Mouse (Mus musculus): ENCODE measurements around the gene Gfpt1. TPM values are rescaled to one million over a fixed set of nuclear protein-coding genes. Genes with fewer than 3 reads are reported as not detected.

Gene Gfpt1
- polyA plus RNA-seq, 1 experiment: 48.1 TPM

DNA sequence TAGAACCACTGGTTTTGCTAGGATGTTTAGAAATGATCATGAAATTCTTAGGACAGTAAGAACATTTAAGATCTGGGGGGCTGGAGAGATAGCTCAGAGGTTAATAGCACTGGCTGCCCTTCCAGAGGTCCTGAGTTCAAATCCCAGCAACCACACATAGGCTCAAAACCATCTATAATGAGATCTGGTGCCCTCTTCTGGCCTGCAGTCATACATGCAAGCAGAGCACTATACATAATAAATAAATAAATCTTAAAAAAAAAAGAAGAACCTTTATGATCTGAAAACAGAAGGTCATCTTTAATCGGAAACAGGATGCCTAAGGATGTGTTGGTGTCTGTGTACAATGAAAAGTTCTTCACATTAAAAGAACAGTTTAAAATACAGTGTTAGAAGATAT lies 17.1 kb downstream of the Gfpt1 start:
- no peak overlapping the region for H3K4me3 ChIP-seq (ENCODE audit: low read depth, low read length)
- H3K4me1 ChIP-seq (ENCODE audit: control insufficient read depth, insufficient read depth, low read length): no peaks in the 10 kb centered on the region
- H3K27ac ChIP-seq (ENCODE audit: insufficient read depth, low read length): no peak overlapping the region
- H3K36me3 ChIP-seq (ENCODE audit: control insufficient read depth, insufficient read depth, low read length, poor library complexity, severe bottlenecking): no peaks in the 10 kb centered on the region; the same call in 1 of the 2 replicates
- H3K9ac ChIP-seq (ENCODE audit: low read depth, poor library complexity, severe bottlenecking): no peak overlapping the region
- no peaks in the 10 kb centered on the region for H3K27me3 ChIP-seq (ENCODE audit: control insufficient read depth, insufficient read depth, low read length, poor library complexity, severe bottlenecking)
- no peaks in the 10 kb centered on the region for H3K9me3 ChIP-seq (replicated peaks; ENCODE audit: control insufficient read depth, insufficient read depth, low read length, poor library complexity, severe bottlenecking)
- TF ChIP-seq EP300 (IDR thresholded peaks at IDR 0.05; ENCODE audit: insufficient read depth, low read depth, low read length) (no peak), CTCF (IDR thresholded peaks at IDR 0.05; ENCODE audit: low read depth, low read length) (no peak), POLR2A (IDR thresholded peaks at IDR 0.05; ENCODE audit: insufficient read depth, low read length) (no peak)

- Histone ChIP-seq H3K27me3 (ENCODE audit: control insufficient read depth, insufficient read depth, low read length, poor library complexity, severe bottlenecking) (no peaks in the 10 kb centered on the region), H3K9me3 (replicated peaks; ENCODE audit: control insufficient read depth, insufficient read depth, low read length, poor library complexity, severe bottlenecking) (no peaks in the 10 kb centered on the region), H3K36me3 (ENCODE audit: control insufficient read depth, insufficient read depth, low read length, poor library complexity, severe bottlenecking) (peaks cover 3% of the 10 kb centered on the region), H3K9ac (ENCODE audit: low read depth, poor library complexity, severe bottlenecking) (no peak overlapping the region), H3K4me1 (ENCODE audit: control insufficient read depth, insufficient read depth, low read length) (no peaks in the 10 kb centered on the region), H3K4me3 (ENCODE audit: low read depth, low read length) (no peak overlapping the region), H3K27ac (ENCODE audit: insufficient read depth, low read length) (no peak overlapping the region)
- TF ChIP-seq CTCF (IDR thresholded peaks at IDR 0.05; ENCODE audit: low read depth, low read length) (no peak), EP300 (IDR thresholded peaks at IDR 0.05; ENCODE audit: insufficient read depth, low read depth, low read length) (no peak), POLR2A (IDR thresholded peaks at IDR 0.05; ENCODE audit: insufficient read depth, low read length) (no peak)
These were observed 20.9 kb downstream of the Gfpt1 start for GRCm38 (mm10) chr6:87063586-87063985.

- TF ChIP-seq CTCF (IDR thresholded peaks at IDR 0.05; ENCODE audit: low read depth, low read length): no peak
- no peak for TF ChIP-seq POLR2A (IDR thresholded peaks at IDR 0.05; ENCODE audit: insufficient read depth, low read length)
- no peak for TF ChIP-seq EP300 (IDR thresholded peaks at IDR 0.05; ENCODE audit: insufficient read depth, low read depth, low read length)
- no peaks in the 10 kb centered on the region for H3K9me3 ChIP-seq (replicated peaks; ENCODE audit: control insufficient read depth, insufficient read depth, low read length, poor library complexity, severe bottlenecking)
- H3K9ac ChIP-seq (ENCODE audit: low read depth, poor library complexity, severe bottlenecking): no peak overlapping the region
- no peaks in the 10 kb centered on the region for H3K4me1 ChIP-seq (ENCODE audit: control insufficient read depth, insufficient read depth, low read length)
- H3K36me3 ChIP-seq (ENCODE audit: control insufficient read depth, insufficient read depth, low read length, poor library complexity, severe bottlenecking): peaks cover 3% of the 10 kb centered on the region
- no peak overlapping the region for H3K27ac ChIP-seq (ENCODE audit: insufficient read depth, low read length)
- H3K27me3 ChIP-seq (ENCODE audit: control insufficient read depth, insufficient read depth, low read length, poor library complexity, severe bottlenecking): no peaks in the 10 kb centered on the region
- H3K4me3 ChIP-seq (ENCODE audit: low read depth, low read length): no peak overlapping the region
These were observed 25.6 kb downstream of the Gfpt1 start for GRCm38 (mm10) chr6:87068209-87068608.

DNA sequence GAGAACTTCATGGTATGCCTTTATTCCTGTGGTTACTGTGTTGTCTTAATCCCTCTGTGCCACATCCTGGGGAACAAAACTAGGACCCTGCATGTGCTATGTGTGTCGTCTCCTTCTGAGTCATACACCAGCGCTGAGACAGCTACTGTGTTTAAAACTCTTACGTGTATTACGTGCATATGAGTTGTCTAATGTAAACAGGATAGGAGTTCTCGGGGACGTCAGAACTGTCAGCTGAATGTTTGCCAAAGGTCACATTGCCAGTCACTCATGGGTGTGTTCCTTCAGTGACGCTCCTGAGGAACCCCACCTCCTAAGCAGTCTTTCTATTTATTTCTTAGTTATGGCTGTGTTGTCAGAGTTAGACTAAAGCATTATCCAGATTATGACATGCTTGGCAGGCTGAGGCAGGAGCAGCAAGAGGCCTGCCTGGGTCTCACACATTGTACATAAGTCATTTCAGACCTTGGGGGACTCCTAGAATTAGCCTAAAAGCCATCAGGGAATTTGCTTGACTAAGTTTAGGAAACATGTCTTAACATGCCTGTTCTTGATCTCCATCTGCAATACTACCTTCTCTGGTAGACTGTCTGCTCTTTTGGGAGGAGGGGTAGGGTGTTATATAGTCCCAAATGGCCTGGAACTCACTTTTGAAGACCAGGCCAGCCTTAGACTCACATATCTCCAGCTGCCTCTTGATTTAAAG lies 26.7 kb downstream of the Gfpt1 start:
- Histone ChIP-seq H3K36me3 (ENCODE audit: control insufficient read depth, insufficient read depth, low read length, poor library complexity, severe bottlenecking) (peaks cover 3% of the 10 kb centered on the region), H3K4me3 (ENCODE audit: low read depth, low read length) (no peak overlapping the region), H3K9me3 (replicated peaks; ENCODE audit: control insufficient read depth, insufficient read depth, low read length, poor library complexity, severe bottlenecking) (no peaks in the 10 kb centered on the region), H3K27me3 (ENCODE audit: control insufficient read depth, insufficient read depth, low read length, poor library complexity, severe bottlenecking) (no peaks in the 10 kb centered on the region), H3K9ac (ENCODE audit: low read depth, poor library complexity, severe bottlenecking) (no peak overlapping the region), H3K4me1 (ENCODE audit: control insufficient read depth, insufficient read depth, low read length) (no peaks in the 10 kb centered on the region), H3K27ac (ENCODE audit: insufficient read depth, low read length) (no peak overlapping the region; the same call in 1 of the 2 replicates)
- TF ChIP-seq POLR2A (IDR thresholded peaks at IDR 0.05; ENCODE audit: insufficient read depth, low read length) (no peak), EP300 (IDR thresholded peaks at IDR 0.05; ENCODE audit: insufficient read depth, low read depth, low read length) (no peak), CTCF (IDR thresholded peaks at IDR 0.05; ENCODE audit: low read depth, low read length) (no peak)

DNA sequence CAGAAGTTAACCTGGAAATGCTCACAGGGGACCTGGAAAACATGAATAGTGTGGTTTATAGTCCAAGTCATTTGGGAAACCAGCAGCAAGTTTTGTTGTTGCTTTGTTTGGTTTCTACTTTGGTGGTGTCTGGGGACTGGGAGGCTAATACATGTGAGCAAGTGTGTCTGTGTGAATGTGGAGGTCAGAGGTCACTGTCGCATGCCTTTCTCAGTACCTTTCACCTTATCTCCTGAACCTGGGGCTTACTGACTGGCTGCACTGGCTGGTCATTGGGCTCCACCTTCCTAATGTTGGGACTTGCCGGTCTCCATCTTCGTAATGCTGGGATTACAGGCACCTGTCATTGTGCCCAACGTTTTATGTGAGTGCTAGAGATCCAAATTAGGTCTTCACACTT lies 28.0 kb downstream of the Gfpt1 start:
- H3K9ac ChIP-seq (ENCODE audit: low read depth, poor library complexity, severe bottlenecking): no peak overlapping the region
- peaks cover 3% of the 10 kb centered on the region for H3K36me3 ChIP-seq (ENCODE audit: control insufficient read depth, insufficient read depth, low read length, poor library complexity, severe bottlenecking)
- no peak overlapping the region for H3K4me3 ChIP-seq (ENCODE audit: low read depth, low read length)
- H3K9me3 ChIP-seq (replicated peaks; ENCODE audit: control insufficient read depth, insufficient read depth, low read length, poor library complexity, severe bottlenecking): no peaks in the 10 kb centered on the region
- H3K27ac ChIP-seq (ENCODE audit: insufficient read depth, low read length): no peak overlapping the region
- H3K27me3 ChIP-seq (ENCODE audit: control insufficient read depth, insufficient read depth, low read length, poor library complexity, severe bottlenecking): no peaks in the 10 kb centered on the region
- no peaks in the 10 kb centered on the region for H3K4me1 ChIP-seq (ENCODE audit: control insufficient read depth, insufficient read depth, low read length)
- TF ChIP-seq POLR2A (IDR thresholded peaks at IDR 0.05; ENCODE audit: insufficient read depth, low read length) (no peak), EP300 (IDR thresholded peaks at IDR 0.05; ENCODE audit: insufficient read depth, low read depth, low read length) (no peak), CTCF (IDR thresholded peaks at IDR 0.05; ENCODE audit: low read depth, low read length) (no peak)

DNA sequence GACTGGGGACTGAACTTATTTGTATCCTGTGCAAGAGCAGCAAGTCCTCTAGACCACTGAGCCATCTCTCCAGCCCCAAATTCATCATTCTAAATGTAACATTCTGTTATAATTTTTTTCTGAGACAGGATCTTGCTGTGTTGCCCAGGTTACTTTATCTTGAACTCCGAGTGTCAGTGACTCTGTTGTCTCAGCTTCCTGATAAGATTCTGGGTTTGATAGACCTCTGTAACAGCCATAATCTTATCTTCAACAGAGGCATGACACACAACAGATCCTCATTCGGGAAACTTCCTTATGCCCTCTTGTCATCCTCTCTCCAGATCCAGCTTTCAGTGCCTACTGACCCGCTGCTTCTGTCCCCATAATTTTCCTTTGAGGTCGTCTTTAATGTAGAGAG lies 30.1 kb downstream of the Gfpt1 start:
- Histone ChIP-seq H3K27me3 (ENCODE audit: control insufficient read depth, insufficient read depth, low read length, poor library complexity, severe bottlenecking) (no peaks in the 10 kb centered on the region), H3K36me3 (ENCODE audit: control insufficient read depth, insufficient read depth, low read length, poor library complexity, severe bottlenecking) (peaks cover 5% of the 10 kb centered on the region)
- TF ChIP-seq CTCF (IDR thresholded peaks at IDR 0.05; ENCODE audit: low read depth, low read length): no peak
- no peak for TF ChIP-seq POLR2A (IDR thresholded peaks at IDR 0.05; ENCODE audit: insufficient read depth, low read length)

More for the DNA sequence above, 30.1 kb downstream of the Gfpt1 start:
- Histone ChIP-seq H3K4me1 (ENCODE audit: control insufficient read depth, insufficient read depth, low read length) (no peaks in the 10 kb centered on the region), H3K27ac (ENCODE audit: insufficient read depth, low read length) (no peak overlapping the region), H3K9me3 (replicated peaks; ENCODE audit: control insufficient read depth, insufficient read depth, low read length, poor library complexity, severe bottlenecking) (no peaks in the 10 kb centered on the region), H3K4me3 (ENCODE audit: low read depth, low read length) (no peak overlapping the region), H3K9ac (ENCODE audit: low read depth, poor library complexity, severe bottlenecking) (no peak overlapping the region)
